Mouse (Mus musculus) intestine, postnatal 0 days (tissue): ENCODE measurements around the gene Mthfsd. TPM values are rescaled to one million over a fixed set of nuclear protein-coding genes. Genes with fewer than 3 reads are reported as not detected.

Source experiments
- ATAC-seq: fragments of 200-750 bp; cut with Nextera tagmentation; 2 replicates; pipeline ENCODE4 v1.8.0; 2017; ENCODE audit warnings: mild to moderate bottlenecking, moderate TSS enrichment, moderate library complexity
- H3K27ac ChIP-seq: fragments of 300-500 bp; sonication (generic); 2 replicates; pipeline ENCODE4 v1.5.1; 2014; ENCODE audit warnings: mild to moderate bottlenecking, low read depth, low read length, moderate library complexity
- H3K27me3 ChIP-seq: fragments of 300-500 bp; sonication (generic); replicated peaks from 2 replicates; pipeline ENCODE4 v1.6.1; 2014; ENCODE audit warnings: low read length, mixed read lengths; ENCODE audit not compliant: control insufficient read depth, insufficient read depth
- H3K36me3 ChIP-seq: fragments of 300-500 bp; sonication (generic); 2 replicates; pipeline ENCODE4 v1.6.1; 2014; ENCODE audit warnings: mild to moderate bottlenecking, moderate library complexity; ENCODE audit not compliant: control insufficient read depth, insufficient read depth
- H3K4me1 ChIP-seq: fragments of 300-500 bp; sonication (generic); replicated peaks from 2 replicates; pipeline ENCODE4 v1.6.1; 2014; ENCODE audit warnings: antibody characterized with exemption, low read length, mixed read lengths; ENCODE audit not compliant: control insufficient read depth, insufficient read depth
- H3K4me2 ChIP-seq: fragments of 300-500 bp; sonication (generic); replicated peaks from 2 replicates; pipeline ENCODE4 v1.6.1; 2014; ENCODE audit warnings: low read depth, mild to moderate bottlenecking, moderate library complexity
- H3K4me3 ChIP-seq: fragments of 300-500 bp; sonication (generic); 2 replicates; pipeline ENCODE4 v1.5.1; 2014; ENCODE audit warnings: low read depth, low read length
- H3K9ac ChIP-seq: fragments of 300-500 bp; sonication (generic); 2 replicates; pipeline ENCODE4 v1.6.1; 2014; ENCODE audit warnings: mild to moderate bottlenecking, low read depth, low read length
- H3K9me3 ChIP-seq: fragments of 300-500 bp; sonication (generic); 2 replicates; pipeline ENCODE4 v1.6.1; 2016; ENCODE audit warnings: mixed run types; ENCODE audit not compliant: control insufficient read depth
- CTCF ChIP-seq: sonication (generic); IDR thresholded peaks from 2 replicates; pipeline ENCODE4 v1.5.1; 2016; ENCODE audit warnings: low read depth, mild to moderate bottlenecking, control low read depth, antibody characterized with exemption, moderate library complexity
- WGBS: fragments of 180-500 bp; shearing (Covaris S2); extraction: QIAGEN DNeasy Blood & Tissue Kit; methylation state at CpG from one replicate; pipeline ENCODE4 v1.1.7; 2014; 5-methylcytosine and 5-hydroxymethylcytosine counted together
- polyA plus RNA-seq: library from polyadenylated mRNA; unstranded; fragments of >200 nt; fragmentation: Nextera tagmentation; extraction: Ambion mirVana; gene quantifications from 2 replicates; pipeline ENCODE4 v1.2.1, GENCODE M21; 2015

Gene Mthfsd
- polyA plus RNA-seq, 1 experiment from 2014 or later, result 24.9 TPM

DNA sequence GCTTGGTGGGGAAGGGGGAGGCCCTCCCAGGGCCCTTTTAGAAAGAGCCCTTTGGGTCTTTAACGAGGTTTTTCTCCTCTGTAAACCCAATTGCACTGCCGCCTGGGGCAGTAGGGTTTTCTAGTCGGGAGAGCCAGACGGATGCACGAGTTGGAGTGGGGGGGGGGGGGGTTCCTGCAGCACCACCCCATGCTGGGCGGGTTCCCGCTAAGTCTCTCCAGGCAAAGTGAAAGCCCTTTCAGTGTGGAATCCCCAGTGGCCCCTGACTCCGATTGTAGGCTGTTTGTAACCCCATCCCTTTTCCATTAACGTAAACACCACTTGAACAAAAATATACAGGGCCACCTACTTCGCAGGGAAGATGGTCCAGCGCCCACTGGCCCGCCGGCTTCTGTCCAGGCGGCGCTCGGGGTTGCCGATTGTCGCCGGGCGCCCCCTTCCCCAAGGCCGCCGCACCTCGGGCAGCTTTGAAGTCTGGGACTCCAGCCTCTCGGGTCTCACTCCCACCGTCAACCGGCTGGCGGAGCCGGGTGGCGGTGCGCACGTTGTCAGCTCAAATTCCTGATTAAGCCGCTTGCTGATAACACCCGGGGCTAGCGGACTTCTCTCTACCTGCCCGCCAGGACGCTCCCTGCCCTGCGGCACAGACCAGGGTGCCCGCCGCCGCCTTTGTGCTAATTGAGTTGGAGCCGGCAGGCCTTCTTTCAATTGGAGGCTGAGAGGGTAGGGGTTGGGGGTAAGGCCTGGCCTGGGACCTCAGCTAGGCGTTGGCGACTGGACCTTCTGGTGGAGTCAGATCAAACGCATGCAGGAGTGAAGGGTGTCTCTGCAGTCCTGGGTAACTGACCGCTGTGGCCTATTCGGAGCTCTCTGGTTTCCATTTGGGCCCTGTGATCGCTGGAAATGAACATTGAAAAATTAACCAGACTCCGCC, 34.8 kb downstream of the Mthfsd start:
- Histone ChIP-seq H3K27me3 (peaks cover 54% of the 10 kb centered on the region), H3K4me3 (peak overlapping the region; percentile 26), H3K9me3 (no peaks in the 10 kb centered on the region), H3K4me2 (peak overlapping the region; percentile 63), H3K9ac (0 out of 2 replicates have a peak overlapping the region, but pooled peaks have one; percentile 27), H3K27ac (peak overlapping the region; percentile 70), H3K4me1 (no peaks in the 10 kb centered on the region), H3K36me3 (no peaks in the 10 kb centered on the region)
- ATAC-seq, result no peak; the same call in 1 of the 2 replicates
- no peak for TF ChIP-seq CTCF
- WGBS, result 2% methylated on average over 48 of the region's 48 CpGs

DNA sequence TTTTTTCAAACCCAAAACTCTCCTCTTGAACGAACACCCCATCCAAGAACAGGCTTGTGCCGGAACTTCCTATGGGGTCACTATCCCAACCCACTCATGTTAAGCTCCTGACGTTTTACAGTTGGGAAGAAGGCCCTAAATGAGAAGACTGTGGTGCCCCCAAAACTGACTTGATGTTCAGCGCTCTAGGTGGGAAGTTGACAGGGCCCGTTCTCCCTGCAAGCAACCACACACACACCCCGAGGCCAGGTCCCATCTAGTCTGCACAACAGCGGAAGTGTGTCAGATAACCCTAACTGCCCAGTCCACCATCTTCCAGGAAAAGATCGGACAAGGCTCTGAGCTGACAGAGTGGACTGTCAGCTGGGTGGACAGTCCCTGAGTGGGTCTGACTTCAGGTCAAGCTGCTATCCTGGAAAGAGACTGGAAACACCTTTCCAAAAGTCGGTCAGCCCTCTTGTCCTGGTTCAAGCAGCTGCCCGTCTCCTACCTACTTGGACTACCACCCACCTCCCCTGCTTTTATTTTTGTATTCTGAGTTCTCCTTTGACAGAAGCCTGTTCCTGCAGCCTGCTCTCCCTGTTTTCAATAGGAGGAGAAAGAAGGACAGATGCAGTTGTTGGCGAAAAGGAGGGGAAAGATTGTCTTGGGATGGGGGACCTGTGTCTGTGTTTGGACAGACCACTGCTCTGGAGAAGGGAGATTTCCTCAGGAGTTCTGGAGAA, 35.6 kb downstream of the Mthfsd start:
- H3K4me1 ChIP-seq, result no peaks in the 10 kb centered on the region
- H3K36me3 ChIP-seq, result no peaks in the 10 kb centered on the region
- no peaks in the 10 kb centered on the region for H3K9me3 ChIP-seq
- WGBS, result 45% methylated on average over 11 of the region's 11 CpGs
- peak overlapping the region; percentile 46; the same call in 1 of the 2 replicates for H3K27ac ChIP-seq
- no peak for TF ChIP-seq CTCF
- no peak overlapping the region for H3K9ac ChIP-seq
- H3K27me3 ChIP-seq, result peaks cover 48% of the 10 kb centered on the region
- peak overlapping the region; percentile 63 for H3K4me2 ChIP-seq
- H3K4me3 ChIP-seq, result peak overlapping the region; percentile 26; the same call in 1 of the 2 replicates
- no peak for ATAC-seq

DNA sequence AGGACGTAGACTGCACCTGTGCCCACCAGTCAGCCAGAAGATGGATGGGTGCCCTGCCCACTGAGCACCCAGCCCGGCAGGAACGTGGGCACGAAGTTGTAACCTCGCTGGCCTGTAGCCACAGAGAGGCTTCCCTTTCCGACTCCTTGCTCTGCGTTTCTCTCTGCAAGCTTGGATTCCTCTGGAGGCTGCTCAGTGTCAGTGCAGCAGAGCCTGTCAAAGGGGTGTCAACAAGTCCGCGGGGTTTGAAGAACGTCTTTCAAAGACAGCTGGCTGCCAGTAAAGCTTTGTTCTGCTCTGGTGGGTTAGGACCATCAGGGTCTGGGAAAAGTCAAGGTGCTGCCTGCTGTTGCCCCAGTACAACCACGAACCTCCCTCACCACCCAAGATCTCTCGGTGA, 36.7 kb downstream of the Mthfsd start:
- WGBS, result 10% methylated on average over 12 of the region's 12 CpGs
- no peak overlapping the region for H3K27ac ChIP-seq
- H3K36me3 ChIP-seq, result no peaks in the 10 kb centered on the region
- H3K9me3 ChIP-seq, result no peaks in the 10 kb centered on the region
- ATAC-seq, result no peak
- peak; percentile 67 for TF ChIP-seq CTCF
- H3K4me2 ChIP-seq, result 0 out of 2 replicates have a peak overlapping the region, but pooled peaks have one; percentile 13
- no peak overlapping the region for H3K4me3 ChIP-seq
- H3K4me1 ChIP-seq, result no peaks in the 10 kb centered on the region
- peaks cover 37% of the 10 kb centered on the region for H3K27me3 ChIP-seq
- no peak overlapping the region for H3K9ac ChIP-seq

DNA sequence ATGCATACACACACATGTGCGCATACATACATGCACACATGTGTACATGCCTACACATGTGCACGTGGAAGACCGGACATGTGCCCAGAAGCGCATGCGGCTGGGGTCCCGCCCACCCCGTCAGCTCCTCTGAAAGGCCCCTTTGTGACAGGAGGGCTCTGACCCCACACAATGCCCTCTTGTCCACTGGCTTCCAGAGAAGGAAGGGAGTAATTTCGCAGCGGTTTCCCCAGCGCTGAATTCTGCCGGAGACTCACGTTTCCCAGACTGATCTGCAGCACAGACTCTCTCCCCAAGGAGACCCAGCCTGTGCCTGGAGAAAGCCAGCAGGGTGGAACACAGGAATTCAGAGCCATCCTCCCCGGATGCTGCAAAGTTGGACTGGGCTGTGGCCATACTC, 44.5 kb downstream of the Mthfsd start:
- TF ChIP-seq CTCF, result no peak
- no peak overlapping the region for H3K4me3 ChIP-seq
- H3K36me3 ChIP-seq, result peaks cover 10% of the 10 kb centered on the region
- no peak overlapping the region for H3K9ac ChIP-seq
- no peak overlapping the region for H3K4me2 ChIP-seq
- ATAC-seq, result no peak
- no peaks in the 10 kb centered on the region for H3K4me1 ChIP-seq
- H3K27me3 ChIP-seq, result no peaks in the 10 kb centered on the region
- no peak overlapping the region for H3K27ac ChIP-seq
- 75% methylated on average over 13 of the region's 13 CpGs for WGBS
- H3K9me3 ChIP-seq, result no peaks in the 10 kb centered on the region

DNA sequence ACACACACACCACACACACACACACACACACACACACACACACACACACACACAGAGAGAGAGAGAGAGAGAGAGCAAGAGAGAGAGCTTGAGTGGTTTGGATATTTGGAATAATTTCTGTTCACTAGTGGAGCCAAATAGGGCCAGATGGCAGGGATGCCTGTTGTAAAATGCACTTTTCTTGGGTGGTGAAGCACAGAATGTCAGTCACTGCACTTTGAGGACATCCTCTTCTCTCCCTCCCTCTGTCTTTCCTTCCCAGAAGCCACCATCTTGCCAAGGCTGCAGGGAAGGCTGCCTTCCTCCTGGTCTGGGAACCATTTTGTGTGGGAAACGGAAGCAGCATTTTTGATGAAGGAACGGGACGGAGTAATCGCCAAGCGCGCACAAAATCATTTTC, 45.7 kb downstream of the Mthfsd start:
- Histone ChIP-seq H3K9ac (no peak overlapping the region), H3K27ac (no peak overlapping the region), H3K4me3 (no peak overlapping the region), H3K36me3 (peaks cover 10% of the 10 kb centered on the region), H3K27me3 (no peaks in the 10 kb centered on the region), H3K4me2 (no peak overlapping the region), H3K9me3 (no peaks in the 10 kb centered on the region), H3K4me1 (no peaks in the 10 kb centered on the region)
- WGBS, result 93% methylated on average over 6 of the region's 6 CpGs
- no peak for ATAC-seq
- TF ChIP-seq CTCF, result no peak

DNA sequence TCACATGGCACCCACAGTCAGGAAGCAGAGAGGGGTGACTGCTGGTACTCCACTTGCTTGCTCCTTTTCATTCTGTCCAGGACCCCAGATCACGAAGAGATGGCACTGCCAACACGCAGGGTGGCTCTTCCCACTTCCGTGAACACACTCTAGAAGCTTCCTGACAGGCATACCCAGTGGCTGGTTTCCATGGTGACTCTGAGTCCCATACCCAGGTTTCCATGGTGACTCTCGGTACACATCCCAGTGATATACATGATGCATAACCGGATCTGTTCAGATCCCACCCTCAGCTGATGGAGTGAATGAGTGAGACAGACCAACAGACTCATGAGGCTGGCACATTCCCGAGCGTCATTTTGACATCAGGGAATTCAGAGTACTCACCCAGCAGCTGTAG, 49.1 kb downstream of the Mthfsd start:
- H3K4me2 ChIP-seq, result no peak overlapping the region
- no peak overlapping the region for H3K9ac ChIP-seq
- peaks cover 10% of the 10 kb centered on the region for H3K36me3 ChIP-seq
- no peaks in the 10 kb centered on the region for H3K4me1 ChIP-seq
- no peak for ATAC-seq
- H3K9me3 ChIP-seq, result no peaks in the 10 kb centered on the region
- no peak for TF ChIP-seq CTCF
- 82% methylated on average over 7 of the region's 7 CpGs for WGBS
- H3K4me3 ChIP-seq, result no peak overlapping the region
- no peaks in the 10 kb centered on the region for H3K27me3 ChIP-seq
- no peak overlapping the region for H3K27ac ChIP-seq
